In the genomic region with DNA sequence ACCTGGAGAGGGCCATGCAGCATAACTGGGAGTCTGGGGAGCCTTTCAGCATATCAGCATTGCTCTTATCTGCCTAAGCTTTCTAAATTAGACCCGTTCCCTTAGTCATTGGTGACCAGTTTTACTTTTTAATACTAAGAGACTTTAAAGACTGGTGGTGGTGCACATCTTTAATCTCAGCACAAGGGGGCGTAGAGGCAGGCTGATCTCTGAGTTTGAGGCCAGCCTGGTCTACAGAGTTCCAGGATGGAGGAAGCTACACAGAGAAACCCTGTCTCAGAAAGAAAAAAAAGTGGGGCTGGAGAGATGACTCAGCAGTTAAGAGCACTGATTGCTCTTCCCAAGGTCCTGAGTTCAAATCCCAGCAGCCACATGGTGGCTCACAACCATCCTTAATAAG, we compare ENCODE assay signal across 11 mouse cellular contexts. TPM values are rescaled to one million over a fixed set of nuclear protein-coding genes. Genes with fewer than 3 reads are reported as not detected.
A peak's percentile ranks its signal among the peaks of the same experiment; 100 is the strongest.
DNase-seq lines count a peak whose midpoint lies in the region; ATAC-seq and TF ChIP-seq lines count a peak whose summit lies in the region.
"Had no signal": no experiment of that assay in that cellular context is flagged by ENCODE, and none has a peak within 500 bp of the region (broad histone marks: within the 10 kb centered on the region; RNA-seq: fewer than 3 reads in every experiment).

No protein-coding gene starts in this region.

- no peak overlapping the region for H3K27ac ChIP-seq in heart, embryonic 13.5 days (replicated peaks)
- H3K27ac ChIP-seq in neural tube, embryonic 15.5 days (replicated peaks), result no peak overlapping the region
- H3K27ac ChIP-seq in intestine, embryonic 15.5 days, result no peak overlapping the region
- H3K27ac ChIP-seq: neural tube, embryonic 13.5 days had no signal

- WGBS in heart, embryonic 13.5 days, result 55% methylated on average over 2 of the region's 2 CpGs
- 83% methylated on average over 2 of the region's 2 CpGs for WGBS in neural tube, embryonic 15.5 days
- WGBS in intestine, embryonic 15.5 days, result 78% methylated on average over 2 of the region's 2 CpGs

- H3K9ac ChIP-seq in heart, embryonic 13.5 days, result 0 out of 2 replicates have a peak overlapping the region, but pooled peaks have one; percentile 10
- H3K9ac ChIP-seq in neural tube, embryonic 15.5 days (replicated peaks), result no peak overlapping the region
- no peak overlapping the region for H3K9ac ChIP-seq in intestine, embryonic 15.5 days
- H3K9ac ChIP-seq: neural tube, embryonic 13.5 days had no signal

- H3K9me3 ChIP-seq in heart, embryonic 13.5 days, result no peaks in the 10 kb centered on the region
- H3K9me3 ChIP-seq in E14TG2a.4 (ENCODE audit: low read length), result no peaks in the 10 kb centered on the region
- H3K9me3 ChIP-seq in neural tube, embryonic 15.5 days (replicated peaks), result no peaks in the 10 kb centered on the region
- H3K9me3 ChIP-seq in intestine, embryonic 15.5 days, result no peaks in the 10 kb centered on the region
- H3K9me3 ChIP-seq: neural tube, embryonic 13.5 days had no signal

- H3K4me1 ChIP-seq in heart, embryonic 13.5 days, result peaks cover 85% of the 10 kb centered on the region
- H3K4me1 ChIP-seq in E14TG2a.4 (replicated peaks; ENCODE audit: low read depth, low read length), result peaks cover 74% of the 10 kb centered on the region
- peaks cover 38% of the 10 kb centered on the region for H3K4me1 ChIP-seq in neural tube, embryonic 15.5 days
- H3K4me1 ChIP-seq in intestine, embryonic 15.5 days (replicated peaks), result peaks cover 26% of the 10 kb centered on the region

- 0 out of 2 replicates have a peak overlapping the region, but pooled peaks have one; percentile 71 for H3K4me3 ChIP-seq in heart, embryonic 13.5 days
- 0 out of 2 replicates have a peak overlapping the region, but pooled peaks have one; percentile 100 for H3K4me3 ChIP-seq in E14TG2a.4 (replicated peaks; ENCODE audit: low read length)
- H3K4me3 ChIP-seq in neural tube, embryonic 15.5 days (replicated peaks), result no peak overlapping the region
- H3K4me3 ChIP-seq in intestine, embryonic 15.5 days (replicated peaks), result no peak overlapping the region
- H3K4me3 ChIP-seq: neural tube, embryonic 13.5 days had no signal

- intact Hi-C loops in heart, postnatal 14 days (cut with DNase I), result no loop called here

- ATAC-seq in heart, embryonic 13.5 days (ENCODE audit: extremely low read depth, insufficient number of reproducible peaks, low FRiP score, low TSS enrichment), result no peak
- ATAC-seq in neural tube, embryonic 15.5 days (ENCODE audit: low FRiP score), result no peak
- no peak for ATAC-seq in intestine, embryonic 15.5 days

- peak; percentile 53 for TF ChIP-seq CTCF in E14TG2a.4 (conservative IDR thresholded peaks at IDR 0.05; ENCODE audit: low read length)

- peak overlapping the region; percentile 83; the same call in 1 of the 2 replicates for H3K4me2 ChIP-seq in heart, embryonic 13.5 days
- H3K4me2 ChIP-seq in neural tube, embryonic 15.5 days, result no peak overlapping the region
- H3K4me2 ChIP-seq in intestine, embryonic 15.5 days (replicated peaks), result no peak overlapping the region
- H3K4me2 ChIP-seq: neural tube, embryonic 13.5 days had no signal

- DNase-seq in heart, postnatal 14 days, result no peak
- DNase-seq in 3T3-L1 (ENCODE audit: low read depth, low spot score) (peak; percentile 65), liver (peak; percentile 24)
- no peak for DNase-seq in kidney, adult 11 months
- DNase-seq: cerebellum, adult 11 months; gastrocnemius, postnatal 14 days had no signal

- H3K36me3 ChIP-seq in heart, embryonic 13.5 days, result peaks cover 18% of the 10 kb centered on the region; the same call in 1 of the 2 replicates
- peaks cover 56% of the 10 kb centered on the region for H3K36me3 ChIP-seq in E14TG2a.4 (ENCODE audit: insufficient read depth, low read length)
- 0 out of 2 replicates have a peak, but pooled peaks cover 2% of the 10 kb centered on the region for H3K36me3 ChIP-seq in neural tube, embryonic 15.5 days
- H3K36me3 ChIP-seq in intestine, embryonic 15.5 days, result no peaks in the 10 kb centered on the region

- no peaks in the 10 kb centered on the region for H3K27me3 ChIP-seq in heart, embryonic 13.5 days (replicated peaks)
- H3K27me3 ChIP-seq in E14TG2a.4 (ENCODE audit: insufficient read depth, low read length), result no peaks in the 10 kb centered on the region
- no peaks in the 10 kb centered on the region for H3K27me3 ChIP-seq in neural tube, embryonic 15.5 days (replicated peaks)
- no peaks in the 10 kb centered on the region for H3K27me3 ChIP-seq in intestine, embryonic 15.5 days (replicated peaks)
- H3K27me3 ChIP-seq: neural tube, embryonic 13.5 days had no signal

RNA-seq across cellular contexts. Expression of a gene that starts 2.7 kb away (rescaled TPM):
- 396 and 409 TPM in 2 replicates for polyA plus RNA-seq in heart, embryonic 13.5 days (2015; fragmentation: Nextera tagmentation; extraction: Ambion mirVana)
- total RNA-seq in heart, postnatal 14 days (2021), result 1,000 to 10,000 TPM; 1,195 to 1,221 TPM
- polyA plus RNA-seq in neural tube, embryonic 15.5 days (2015; fragmentation: Nextera tagmentation; extraction: Ambion mirVana), result 268 and 273 TPM in 2 replicates
- polyA plus RNA-seq in intestine, embryonic 15.5 days (2015; fragmentation: Nextera tagmentation; extraction: Ambion mirVana), result 269 and 282 TPM in 2 replicates

RNA-seq across cellular contexts. Expression of a gene that starts 18.0 kb away (rescaled TPM):
- 193 and 228 TPM in 2 replicates for polyA plus RNA-seq in heart, embryonic 13.5 days (2015; fragmentation: Nextera tagmentation; extraction: Ambion mirVana)
- total RNA-seq in heart, postnatal 14 days (2021), result 10 to 100 TPM; 58.1 to 66.7 TPM
- 201 and 221 TPM in 2 replicates for polyA plus RNA-seq in neural tube, embryonic 15.5 days (2015; fragmentation: Nextera tagmentation; extraction: Ambion mirVana)
- 303 and 328 TPM in 2 replicates for polyA plus RNA-seq in intestine, embryonic 15.5 days (2015; fragmentation: Nextera tagmentation; extraction: Ambion mirVana)

RNA-seq across cellular contexts. Expression of a gene that starts 28.5 kb away (rescaled TPM):
- polyA plus RNA-seq in heart, embryonic 13.5 days (2015; fragmentation: Nextera tagmentation; extraction: Ambion mirVana), result 11.8 and 12.6 TPM in 2 replicates
- 100 to 1,000 TPM; 208 to 209 TPM for total RNA-seq in heart, postnatal 14 days (2021)
- polyA plus RNA-seq in neural tube, embryonic 15.5 days (2015; fragmentation: Nextera tagmentation; extraction: Ambion mirVana), result 34.6 and 40.8 TPM in 2 replicates
- 13.7 TPM in 2 replicates for polyA plus RNA-seq in intestine, embryonic 15.5 days (2015; fragmentation: Nextera tagmentation; extraction: Ambion mirVana)

RNA-seq across cellular contexts. Expression of a gene that starts 36.7 kb away (rescaled TPM):
- 8.8 and 9.4 TPM in 2 replicates for polyA plus RNA-seq in heart, embryonic 13.5 days (2015; fragmentation: Nextera tagmentation; extraction: Ambion mirVana)
- 10 to 100 TPM; 46.5 to 47.5 TPM for total RNA-seq in heart, postnatal 14 days (2021)
- 11.2 and 13.1 TPM in 2 replicates for polyA plus RNA-seq in neural tube, embryonic 15.5 days (2015; fragmentation: Nextera tagmentation; extraction: Ambion mirVana)
- 10.0 and 11.5 TPM in 2 replicates for polyA plus RNA-seq in intestine, embryonic 15.5 days (2015; fragmentation: Nextera tagmentation; extraction: Ambion mirVana)

RNA-seq across cellular contexts. Expression of a gene that starts 37.1 kb away (rescaled TPM):
- 24.9 and 25.7 TPM in 2 replicates for polyA plus RNA-seq in heart, embryonic 13.5 days (2015; fragmentation: Nextera tagmentation; extraction: Ambion mirVana)
- 10 to 100 TPM; 13.2 to 13.7 TPM for total RNA-seq in heart, postnatal 14 days (2021)
- polyA plus RNA-seq in neural tube, embryonic 15.5 days (2015; fragmentation: Nextera tagmentation; extraction: Ambion mirVana), result 17.4 and 20.7 TPM in 2 replicates
- 26.2 TPM in 2 replicates for polyA plus RNA-seq in intestine, embryonic 15.5 days (2015; fragmentation: Nextera tagmentation; extraction: Ambion mirVana)

Comparison
In these comparisons a context has a peak if more than half of its experiments do, and no peak if none do; other contexts are left out.
1. H3K4me3 ChIP-seq: peak in heart, embryonic 13.5 days (single experiment) and E14TG2a.4 (single experiment); none in neural tube, embryonic 15.5 days (single experiment) and intestine, embryonic 15.5 days (single experiment).
2. DNase-seq: peak in 3T3-L1 (single experiment) and liver (single experiment); none in heart, postnatal 14 days (0 of 2) and kidney, adult 11 months (single experiment).